Comparison of ENCODE assay signal across 8 mouse cellular contexts in the genomic region with DNA sequence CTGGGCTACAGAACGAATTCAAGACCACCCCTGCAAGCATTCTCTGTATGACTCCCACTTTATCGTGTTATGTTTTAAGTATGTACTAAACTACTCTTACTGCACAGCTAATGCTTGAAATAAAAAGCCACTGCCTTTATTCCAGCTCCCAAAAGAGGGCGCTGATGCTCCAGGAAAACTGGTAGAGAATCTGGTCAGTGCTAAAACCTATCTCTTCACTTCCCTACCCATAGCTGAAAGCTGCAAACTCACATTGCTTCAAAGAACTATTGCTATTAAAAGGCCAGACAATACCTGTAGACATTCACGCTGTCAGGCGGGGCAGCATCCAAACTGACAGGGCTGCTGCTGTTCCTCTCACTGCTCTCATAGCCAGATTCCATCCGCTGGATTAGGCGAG. TPM values are rescaled to one million over a fixed set of nuclear protein-coding genes. Genes with fewer than 3 reads are reported as not detected.
DNase-seq lines count a peak whose midpoint lies in the region; ATAC-seq and TF ChIP-seq lines count a peak whose summit lies in the region.

No protein-coding gene starts in this region.

- no peaks in the 10 kb centered on the region for H3K9me3 ChIP-seq in intestine, embryonic 14.5 days (ENCODE audit: control insufficient read depth, low read length)
- H3K9me3 ChIP-seq in intestine, embryonic 16.5 days (ENCODE audit: control insufficient read depth, low read length) = no peaks in the 10 kb centered on the region
- H3K9me3 ChIP-seq in hindbrain, embryonic 15.5 days = no peaks in the 10 kb centered on the region
- H3K9me3 ChIP-seq in midbrain, embryonic 16.5 days (replicated peaks; ENCODE audit: control insufficient read depth, low read length, poor library complexity, severe bottlenecking) = no peaks in the 10 kb centered on the region

- peak; percentile 83 for DNase-seq in intestine, embryonic 14.5 days (ENCODE audit: low spot score)
- peak; percentile 69 to 75 for DNase-seq in cerebellum, adult 2 months
- peak; percentile 55 to 74 for DNase-seq in frontal cortex, postnatal 14 days (ENCODE audit: low spot score in 2 of 2)
- DNase-seq in left cerebral cortex, adult 8-10 months (ENCODE audit: low spot score in 2 of 2) = peak; percentile 33 to 59
- peak; percentile 33 to 66 for DNase-seq in spleen, postnatal 14 days (ENCODE audit: low spot score in 2 of 2)

- no peak overlapping the region for H3K9ac ChIP-seq in intestine, embryonic 14.5 days (ENCODE audit: low read length)
- H3K9ac ChIP-seq in intestine, embryonic 16.5 days (ENCODE audit: low read depth, low read length) = no peak overlapping the region
- no peak overlapping the region for H3K9ac ChIP-seq in hindbrain, embryonic 15.5 days
- H3K9ac ChIP-seq in midbrain, embryonic 16.5 days (ENCODE audit: low read depth, low read length) = no peak overlapping the region

- H3K4me3 ChIP-seq in intestine, embryonic 14.5 days (ENCODE audit: low read depth, low read length) = no peak overlapping the region
- no peak overlapping the region for H3K4me3 ChIP-seq in intestine, embryonic 16.5 days (ENCODE audit: low read length)
- no peak overlapping the region for H3K4me3 ChIP-seq in cerebellum, adult 2 months (replicated peaks; ENCODE audit: insufficient read depth, low read depth, low read length)
- no peak overlapping the region for H3K4me3 ChIP-seq in hindbrain, embryonic 15.5 days
- H3K4me3 ChIP-seq in midbrain, embryonic 16.5 days (ENCODE audit: low read depth, low read length) = no peak overlapping the region

- peak; percentile 50; the same call in 1 of the 2 replicates for TF ChIP-seq CTCF in cerebellum, adult 2 months (IDR thresholded peaks at IDR 0.05; ENCODE audit: borderline replicate concordance, insufficient read depth, low read depth, low read length)

- TF ChIP-seq POLR2A in cerebellum, adult 2 months (IDR thresholded peaks at IDR 0.05; ENCODE audit: borderline replicate concordance, insufficient read depth, low read length) = no peak

- H3K4me2 ChIP-seq in intestine, embryonic 14.5 days (ENCODE audit: low read length) = no peak overlapping the region
- no peak overlapping the region for H3K4me2 ChIP-seq in intestine, embryonic 16.5 days (ENCODE audit: low read depth, low read length)
- H3K4me2 ChIP-seq in hindbrain, embryonic 15.5 days = no peak overlapping the region
- no peak overlapping the region for H3K4me2 ChIP-seq in midbrain, embryonic 16.5 days (ENCODE audit: low read length)

- WGBS in intestine, embryonic 14.5 days = 55% methylated on average over 7 of the region's 7 CpGs
- 54% methylated on average over 7 of the region's 7 CpGs for WGBS in intestine, embryonic 16.5 days
- WGBS in cerebellum, adult 2 months = 52% methylated on average over 7 of the region's 7 CpGs
- WGBS in hindbrain, embryonic 15.5 days = 51% methylated on average over 7 of the region's 7 CpGs
- 48% methylated on average over 7 of the region's 7 CpGs for WGBS in midbrain, embryonic 16.5 days

- H3K36me3 ChIP-seq in intestine, embryonic 14.5 days (ENCODE audit: control insufficient read depth, insufficient read depth, low read length) = peaks cover 30% of the 10 kb centered on the region
- no peaks in the 10 kb centered on the region for H3K36me3 ChIP-seq in intestine, embryonic 16.5 days (ENCODE audit: control insufficient read depth, insufficient read depth, low read length)
- peaks cover 28% of the 10 kb centered on the region for H3K36me3 ChIP-seq in hindbrain, embryonic 15.5 days
- H3K36me3 ChIP-seq in midbrain, embryonic 16.5 days (ENCODE audit: control insufficient read depth, insufficient read depth, low read length) = peaks cover 7% of the 10 kb centered on the region

- H3K27ac ChIP-seq in intestine, embryonic 14.5 days (ENCODE audit: low read depth) = no peak overlapping the region
- no peak overlapping the region for H3K27ac ChIP-seq in intestine, embryonic 16.5 days (ENCODE audit: low read length)
- H3K27ac ChIP-seq in cerebellum, adult 2 months (ENCODE audit: insufficient read depth, low read length) = no peak overlapping the region
- H3K27ac ChIP-seq in hindbrain, embryonic 15.5 days (replicated peaks) = no peak overlapping the region
- no peak overlapping the region for H3K27ac ChIP-seq in midbrain, embryonic 16.5 days (ENCODE audit: low read length)

- no peaks in the 10 kb centered on the region for H3K4me1 ChIP-seq in intestine, embryonic 14.5 days (replicated peaks; ENCODE audit: control insufficient read depth, insufficient read depth, low read length)
- H3K4me1 ChIP-seq in intestine, embryonic 16.5 days (ENCODE audit: control insufficient read depth, insufficient read depth, low read length) = no peaks in the 10 kb centered on the region
- no peaks in the 10 kb centered on the region for H3K4me1 ChIP-seq in cerebellum, adult 2 months (ENCODE audit: control insufficient read depth, insufficient read depth, low read length)
- no peaks in the 10 kb centered on the region for H3K4me1 ChIP-seq in hindbrain, embryonic 15.5 days (replicated peaks)
- no peaks in the 10 kb centered on the region for H3K4me1 ChIP-seq in midbrain, embryonic 16.5 days (ENCODE audit: control insufficient read depth, insufficient read depth, low read length)

- ATAC-seq in intestine, embryonic 14.5 days (replicated peaks; ENCODE audit: low FRiP score, low TSS enrichment, low read depth) = 0 out of 2 replicates have a peak, but pooled peaks have one; percentile 15
- no peak; the same call in 1 of the 2 replicates for ATAC-seq in intestine, embryonic 16.5 days
- peak; percentile 48; the same call in 1 of the 2 replicates for ATAC-seq in hindbrain, embryonic 15.5 days (ENCODE audit: low FRiP score, low read depth)
- ATAC-seq in midbrain, embryonic 16.5 days = peak; percentile 58; the same call in 1 of the 2 replicates

- H3K27me3 ChIP-seq in intestine, embryonic 14.5 days (replicated peaks; ENCODE audit: control insufficient read depth, insufficient read depth, low read length) = no peaks in the 10 kb centered on the region
- no peaks in the 10 kb centered on the region for H3K27me3 ChIP-seq in intestine, embryonic 16.5 days (replicated peaks; ENCODE audit: control insufficient read depth, insufficient read depth, low read length)
- H3K27me3 ChIP-seq in cerebellum, adult 2 months (ENCODE audit: control insufficient read depth, insufficient read depth, low read length) = no peaks in the 10 kb centered on the region
- H3K27me3 ChIP-seq in hindbrain, embryonic 15.5 days = no peaks in the 10 kb centered on the region
- no peaks in the 10 kb centered on the region for H3K27me3 ChIP-seq in midbrain, embryonic 16.5 days (ENCODE audit: control insufficient read depth, insufficient read depth, low read depth, low read length)

RNA-seq across cellular contexts. Expression of gene Ppp3cb, which starts 29.8 kb away (rescaled TPM):
- polyA plus RNA-seq in intestine, embryonic 14.5 days (2014; fragmentation: Nextera tagmentation; extraction: Ambion mirVana) = 57.2 and 58.7 TPM in 2 replicates
- 17.3 and 22.6 TPM in 2 replicates for polyA plus RNA-seq in intestine, embryonic 16.5 days (2015; fragmentation: Nextera tagmentation; extraction: Ambion mirVana)
- 141 and 142 TPM in 2 replicates for polyA plus RNA-seq in cerebellum, adult 2 months (2012; rRNA removed)
- polyA plus RNA-seq in hindbrain, embryonic 15.5 days (2015; fragmentation: Nextera tagmentation; extraction: Ambion mirVana) = 86.6 and 90.7 TPM in 2 replicates
- total RNA-seq in left cerebral cortex, adult 8-10 months (2022) = 100 to 1,000 TPM; 244 to 282 (median 264) TPM
- 105 and 107 TPM in 2 replicates for polyA plus RNA-seq in midbrain, embryonic 16.5 days (2015; fragmentation: Nextera tagmentation; extraction: Ambion mirVana)
